Mouse (Mus musculus) kidney, adult 18-20 months (tissue): ENCODE data around the gene Kcnh2.
"Not testable (repeated sequence)": the region's sequence is repeated elsewhere in the genome, so short reads cannot be mapped to it uniquely, and the experiment has no call there.

ENCODE experiments used
- DNase-seq: peaks from one replicate; pipeline ENCODE4 v3.0.0; 2021

The Kcnh2 gene

GRCm38 (mm10) chr5:24351278-24351677 is at the start of gene Kcnh2:
Gene Kcnh2 (minus strand): TSS chr5:24351604.
- no peak for DNase-seq

GRCm38 (mm10) chr5:24400362-24400761 is 49.0 kb upstream of the Kcnh2 start:
- no peak for DNase-seq

GRCm38 (mm10) chr5:24399686-24400085 is 48.3 kb upstream of the Kcnh2 start:
- DNase-seq: no peak

- not testable (repeated sequence) for DNase-seq
Observed at GRCm38 (mm10) chr5:24396254-24396653, 44.9 kb upstream of the Kcnh2 start.

GRCm38 (mm10) chr5:24394165-24394894 is 42.9 kb upstream of the Kcnh2 start:
- peak; percentile 99 for DNase-seq

GRCm38 (mm10) chr5:24393392-24393997 is 42.1 kb upstream of the Kcnh2 start, which contains the start of gene Abcb8:
Gene Abcb8 (plus strand): TSS chr5:24393663.
- peak; percentile 76 for DNase-seq

GRCm38 (mm10) chr5:24392724-24393123 is 41.3 kb upstream of the Kcnh2 start:
- DNase-seq: no peak

GRCm38 (mm10) chr5:24391864-24392263 is 40.5 kb upstream of the Kcnh2 start, which contains the start of gene Atg9b:
Gene Atg9b (minus strand): TSS chr5:24392143.
- DNase-seq: no peak

GRCm38 (mm10) chr5:24389658-24390020 is 38.2 kb upstream of the Kcnh2 start:
- no peak for DNase-seq

- no peak for DNase-seq
Observed at GRCm38 (mm10) chr5:24389011-24389657, 37.7 kb upstream of the Kcnh2 start.

GRCm38 (mm10) chr5:24388246-24388915 is 37.0 kb upstream of the Kcnh2 start:
- no peak for DNase-seq

- DNase-seq: peak; percentile 83
Observed at GRCm38 (mm10) chr5:24387264-24388241, 36.1 kb upstream of the Kcnh2 start.

GRCm38 (mm10) chr5:24385887-24386550 is 34.6 kb upstream of the Kcnh2 start:
- DNase-seq: no peak

- DNase-seq: no peak
Observed at GRCm38 (mm10) chr5:24385374-24385773, 34.0 kb upstream of the Kcnh2 start.

GRCm38 (mm10) chr5:24384407-24384806 is 33.0 kb upstream of the Kcnh2 start:
- DNase-seq: peak; percentile 40

- peak; percentile 89 for DNase-seq
Observed at GRCm38 (mm10) chr5:24383026-24383859, 31.8 kb upstream of the Kcnh2 start.

- no peak for DNase-seq
Observed at GRCm38 (mm10) chr5:24381988-24382387, 30.6 kb upstream of the Kcnh2 start.

GRCm38 (mm10) chr5:24381486-24381885 is 30.1 kb upstream of the Kcnh2 start:
- no peak for DNase-seq

GRCm38 (mm10) chr5:24380499-24380898 is 29.1 kb upstream of the Kcnh2 start:
- no peak for DNase-seq

- no peak for DNase-seq
Observed at GRCm38 (mm10) chr5:24379501-24379900, 28.1 kb upstream of the Kcnh2 start.

GRCm38 (mm10) chr5:24378700-24379099 is 27.3 kb upstream of the Kcnh2 start:
- DNase-seq: no peak
